Mouse (Mus musculus) intestine, embryonic 14.5 days (tissue): Measurements from ENCODE around the gene Thsd7a. TPM values are rescaled to one million over a fixed set of nuclear protein-coding genes. Genes with fewer than 3 reads are reported as not detected.

Experiments used
- ATAC-seq: fragments of 200-750 bp; cut with Nextera tagmentation; replicated peaks from 2 replicates; pipeline ENCODE4 v1.8.0; 2017; ENCODE audit warnings: low read depth, moderate number of reproducible peaks, moderate TSS enrichment, moderate library complexity; ENCODE audit not compliant: low FRiP score, low TSS enrichment
- DNase-seq: peaks from one replicate; pipeline ENCODE4 v3.0.0-alpha.2; 2018; ENCODE audit warnings: low spot score
- H3K27ac ChIP-seq: fragments of 300-500 bp; sonication (generic); 2 replicates; pipeline ENCODE4 v1.5.1; 2014; ENCODE audit warnings: low read depth, mild to moderate bottlenecking, control low read depth
- H3K27me3 ChIP-seq: fragments of 300-500 bp; sonication (generic); replicated peaks from 2 replicates; pipeline ENCODE4 v1.6.1; 2014; ENCODE audit warnings: low read length, control low read depth; ENCODE audit not compliant: control insufficient read depth, insufficient read depth
- H3K36me3 ChIP-seq: fragments of 300-500 bp; sonication (generic); 2 replicates; pipeline ENCODE4 v1.6.1; 2014; ENCODE audit warnings: low read length, control low read depth; ENCODE audit not compliant: control insufficient read depth, insufficient read depth
- H3K4me1 ChIP-seq: fragments of 300-500 bp; sonication (generic); replicated peaks from 2 replicates; pipeline ENCODE4 v1.6.1; 2014; ENCODE audit warnings: low read length, control low read depth, mixed read lengths; ENCODE audit not compliant: control insufficient read depth, insufficient read depth
- H3K4me2 ChIP-seq: fragments of 300-500 bp; sonication (generic); 2 replicates; pipeline ENCODE4 v1.6.1; 2014; ENCODE audit warnings: low read length
- H3K4me3 ChIP-seq: fragments of 300-500 bp; sonication (generic); 2 replicates; pipeline ENCODE4 v1.5.1; 2014; ENCODE audit warnings: low read depth, low read length, control low read depth, mixed read lengths
- H3K9ac ChIP-seq: fragments of 300-500 bp; sonication (generic); 2 replicates; pipeline ENCODE4 v1.6.1; 2014; ENCODE audit warnings: mild to moderate bottlenecking, low read length
- H3K9me3 ChIP-seq: fragments of 300-500 bp; sonication (generic); 2 replicates; pipeline ENCODE4 v1.6.1; 2016; ENCODE audit warnings: low read length, control low read depth; ENCODE audit not compliant: control insufficient read depth
- WGBS: fragments of 180-500 bp; shearing (Covaris S2); extraction: QIAGEN DNeasy Blood & Tissue Kit; methylation state at CpG from one replicate; pipeline ENCODE4 v1.1.7; 2014; 5-methylcytosine and 5-hydroxymethylcytosine counted together
- polyA plus RNA-seq: library from polyadenylated mRNA; unstranded; fragments of >200 nt; fragmentation: Nextera tagmentation; extraction: Ambion mirVana; gene quantifications from 2 replicates; pipeline ENCODE4 v1.2.1, GENCODE M21; 2014

Gene Thsd7a
- polyA plus RNA-seq, 1 experiment from 2014 or later: 6.0 TPM

- H3K9ac ChIP-seq: no peak overlapping the region
- no peak overlapping the region for H3K27ac ChIP-seq
- ATAC-seq: no peak
- H3K9me3 ChIP-seq: no peaks in the 10 kb centered on the region
- no peak for DNase-seq
- no peak overlapping the region for H3K4me2 ChIP-seq
- WGBS: 43% methylated on average over 7 of the region's 7 CpGs
- H3K4me3 ChIP-seq: no peak overlapping the region
- no peaks in the 10 kb centered on the region for H3K4me1 ChIP-seq
- no peaks in the 10 kb centered on the region for H3K36me3 ChIP-seq
- no peaks in the 10 kb centered on the region for H3K27me3 ChIP-seq
Observed at GRCm38 (mm10) chr6:12467339-12468124, 281.7 kb downstream of the Thsd7a start.

GRCm38 (mm10) chr6:12458841-12459240 is 290.4 kb downstream of the Thsd7a start:
- WGBS: 64% methylated on average over 4 of the region's 4 CpGs
- Histone ChIP-seq H3K9ac (no peak overlapping the region), H3K4me1 (no peaks in the 10 kb centered on the region), H3K4me3 (no peak overlapping the region), H3K36me3 (no peaks in the 10 kb centered on the region), H3K27ac (no peak overlapping the region), H3K4me2 (no peak overlapping the region), H3K27me3 (no peaks in the 10 kb centered on the region), H3K9me3 (no peaks in the 10 kb centered on the region)
- ATAC-seq (no peak), DNase-seq (no peak)

GRCm38 (mm10) chr6:12457451-12457850 is 291.8 kb downstream of the Thsd7a start:
- ATAC-seq (no peak), DNase-seq (no peak)
- Histone ChIP-seq H3K4me2 (no peak overlapping the region), H3K9ac (no peak overlapping the region), H3K4me1 (no peaks in the 10 kb centered on the region), H3K27ac (no peak overlapping the region), H3K9me3 (no peaks in the 10 kb centered on the region), H3K4me3 (no peak overlapping the region), H3K36me3 (no peaks in the 10 kb centered on the region), H3K27me3 (no peaks in the 10 kb centered on the region)
- WGBS: 79% methylated on average over 1 of the region's 1 CpGs

- Histone ChIP-seq H3K4me3 (no peak overlapping the region), H3K36me3 (no peaks in the 10 kb centered on the region), H3K4me1 (no peaks in the 10 kb centered on the region), H3K9ac (no peak overlapping the region), H3K9me3 (no peaks in the 10 kb centered on the region), H3K4me2 (no peak overlapping the region), H3K27ac (no peak overlapping the region), H3K27me3 (no peaks in the 10 kb centered on the region)
- 71% methylated on average over 1 of the region's 1 CpGs for WGBS
- DNase-seq (no peak), ATAC-seq (no peak)
Observed at GRCm38 (mm10) chr6:12454876-12455485, 294.2 kb downstream of the Thsd7a start.

GRCm38 (mm10) chr6:12454132-12454531 is 295.1 kb downstream of the Thsd7a start:
- Histone ChIP-seq H3K4me2 (no peak overlapping the region), H3K4me3 (no peak overlapping the region), H3K9ac (no peak overlapping the region), H3K36me3 (no peaks in the 10 kb centered on the region), H3K27me3 (no peaks in the 10 kb centered on the region), H3K9me3 (no peaks in the 10 kb centered on the region), H3K27ac (no peak overlapping the region), H3K4me1 (no peaks in the 10 kb centered on the region)
- ATAC-seq (no peak), DNase-seq (no peak)
- 69% methylated on average over 3 of the region's 3 CpGs for WGBS

- no peaks in the 10 kb centered on the region for H3K27me3 ChIP-seq
- no peak for ATAC-seq
- no peak overlapping the region for H3K4me3 ChIP-seq
- no peak overlapping the region for H3K9ac ChIP-seq
- no peaks in the 10 kb centered on the region for H3K36me3 ChIP-seq
- WGBS: 49% methylated on average over 3 of the region's 3 CpGs
- H3K4me1 ChIP-seq: no peaks in the 10 kb centered on the region
- no peaks in the 10 kb centered on the region for H3K9me3 ChIP-seq
- DNase-seq: no peak
- H3K27ac ChIP-seq: no peak overlapping the region
- no peak overlapping the region for H3K4me2 ChIP-seq
Observed at GRCm38 (mm10) chr6:12448851-12449250, 300.4 kb downstream of the Thsd7a start.

GRCm38 (mm10) chr6:12445486-12445885 is 303.7 kb downstream of the Thsd7a start:
- Histone ChIP-seq H3K9ac (no peak overlapping the region), H3K4me2 (no peak overlapping the region), H3K36me3 (no peaks in the 10 kb centered on the region), H3K9me3 (no peaks in the 10 kb centered on the region), H3K27ac (no peak overlapping the region), H3K4me3 (no peak overlapping the region), H3K27me3 (no peaks in the 10 kb centered on the region), H3K4me1 (no peaks in the 10 kb centered on the region)
- DNase-seq (no peak), ATAC-seq (no peak)
- WGBS: 92% methylated on average over 2 of the region's 2 CpGs

- ATAC-seq (no peak), DNase-seq (no peak)
- Histone ChIP-seq H3K4me2 (no peak overlapping the region), H3K4me3 (no peak overlapping the region), H3K27me3 (no peaks in the 10 kb centered on the region), H3K9me3 (no peaks in the 10 kb centered on the region), H3K36me3 (no peaks in the 10 kb centered on the region), H3K4me1 (no peaks in the 10 kb centered on the region), H3K9ac (no peak overlapping the region), H3K27ac (no peak overlapping the region)
Observed at GRCm38 (mm10) chr6:12439561-12439960, 309.6 kb downstream of the Thsd7a start.

GRCm38 (mm10) chr6:12419070-12419469 is 330.1 kb downstream of the Thsd7a start:
- Histone ChIP-seq H3K27ac (no peak overlapping the region), H3K27me3 (no peaks in the 10 kb centered on the region), H3K9ac (no peak overlapping the region), H3K9me3 (no peaks in the 10 kb centered on the region), H3K4me2 (no peak overlapping the region), H3K4me1 (no peaks in the 10 kb centered on the region), H3K36me3 (no peaks in the 10 kb centered on the region), H3K4me3 (no peak overlapping the region)
- WGBS: 88% methylated on average over 10 of the region's 10 CpGs
- no peak for ATAC-seq
- no peak for DNase-seq
